Mouse (Mus musculus): Measurements from ENCODE around the gene Gm8720. TPM values are rescaled to one million over a fixed set of nuclear protein-coding genes. Genes with fewer than 3 reads are reported as not detected.
"Not testable (repeated sequence)": the region's sequence is repeated elsewhere in the genome, so short reads cannot be mapped to it uniquely, and the experiment has no call there.

The Gm8720 gene
- not detected in 2 replicates for polyA plus RNA-seq (2014; fragmentation: Nextera tagmentation; extraction: Ambion mirVana)

DNA sequence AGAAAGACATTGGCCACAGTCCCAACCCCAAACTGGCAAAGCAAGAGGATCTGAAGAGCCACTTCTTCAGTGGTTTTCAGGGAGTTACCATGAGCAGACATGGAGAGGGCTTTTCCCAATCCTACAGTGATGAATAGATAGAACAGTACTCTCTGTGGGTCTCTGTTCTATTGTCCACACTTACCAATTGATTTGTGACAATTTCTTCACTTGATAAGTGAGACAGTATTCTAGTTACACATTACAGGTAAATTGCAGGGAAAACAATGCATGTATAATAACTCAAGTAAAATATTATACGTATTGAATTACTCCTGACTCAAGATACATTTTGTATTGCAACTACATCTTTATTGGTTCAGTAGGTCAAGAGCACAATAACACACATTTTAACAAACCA lies at the start of gene Gm8720:
Gm8720 (minus strand) TSS at position 101 of the 400 bp plus-strand sequence.
- ATAC-seq (ENCODE audit: low read depth); H3K27me3 ChIP-seq (replicated peaks; ENCODE audit: control insufficient read depth, insufficient read depth, low read length); H3K9ac ChIP-seq (ENCODE audit: low read depth, low read length); H3K9me3 ChIP-seq (ENCODE audit: control insufficient read depth, low read length); H3K4me3 ChIP-seq (ENCODE audit: low read depth, low read length); H3K4me1 ChIP-seq (ENCODE audit: control insufficient read depth, insufficient read depth, low read length); H3K36me3 ChIP-seq (ENCODE audit: control insufficient read depth, insufficient read depth, low read length); H3K4me2 ChIP-seq (ENCODE audit: low read depth, low read length); H3K27ac ChIP-seq (replicated peaks; ENCODE audit: low read depth, low read length); DNase-seq (ENCODE audit: low spot score): not testable (repeated sequence)
- no CpG with 5 or more reads among the region's 1 CpGs for WGBS

DNA sequence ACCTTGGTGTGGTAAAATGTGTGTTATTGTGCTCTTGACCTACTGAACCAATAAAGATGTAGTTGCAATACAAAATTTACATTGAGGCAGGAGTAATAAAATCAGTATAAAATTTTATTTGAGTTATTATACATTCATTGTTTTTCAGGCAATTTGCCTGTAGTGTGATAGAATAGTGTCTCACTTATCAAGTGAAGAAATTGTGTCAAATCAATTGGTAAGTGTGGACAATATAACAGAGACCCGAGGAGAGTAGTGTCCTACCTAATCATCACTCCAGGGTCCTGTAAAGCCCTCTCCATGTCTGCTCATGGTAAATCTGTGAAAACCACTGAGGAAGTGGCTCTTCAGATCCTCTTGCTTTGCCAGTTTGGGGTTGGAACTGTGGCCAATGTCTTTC lies 12.0 kb downstream of the Gm8720 start, which contains the start of gene Vmn1r163:
Vmn1r163 (plus strand) TSS at position 301 of the 400 bp plus-strand sequence.
- not testable (repeated sequence) for H3K4me2 ChIP-seq (ENCODE audit: low read depth, low read length); H3K4me3 ChIP-seq (ENCODE audit: low read depth, low read length); H3K27ac ChIP-seq (replicated peaks; ENCODE audit: low read depth, low read length); DNase-seq (ENCODE audit: low spot score); H3K9ac ChIP-seq (ENCODE audit: low read depth, low read length); H3K36me3 ChIP-seq (ENCODE audit: control insufficient read depth, insufficient read depth, low read length); ATAC-seq (ENCODE audit: low read depth); H3K9me3 ChIP-seq (ENCODE audit: control insufficient read depth, low read length); H3K27me3 ChIP-seq (replicated peaks; ENCODE audit: control insufficient read depth, insufficient read depth, low read length); H3K4me1 ChIP-seq (ENCODE audit: control insufficient read depth, insufficient read depth, low read length)
- no CpG with 5 or more reads among the region's 1 CpGs for WGBS

DNA sequence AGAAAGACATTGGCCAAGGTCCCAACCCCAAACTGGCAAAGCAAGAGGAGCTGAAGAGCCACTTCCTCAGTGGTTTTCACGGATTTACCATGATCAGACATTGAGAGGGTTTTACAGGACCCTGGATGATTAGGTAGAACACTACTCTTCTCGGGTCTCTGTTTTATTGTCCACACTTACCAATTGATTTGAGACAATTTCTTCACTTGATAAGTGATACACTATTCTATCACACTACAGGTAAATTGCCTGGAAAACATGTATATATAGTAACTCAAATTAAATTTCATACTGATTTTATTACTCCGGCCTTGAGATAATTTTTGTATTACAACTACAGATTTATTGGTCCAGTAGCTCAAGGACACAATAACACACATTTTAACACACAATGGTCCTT lies 47.4 kb downstream of the Gm8720 start, which contains the start of gene Gm4216:
Gm4216 (minus strand) TSS at position 101 of the 400 bp plus-strand sequence.
- not testable (repeated sequence) for H3K4me3 ChIP-seq (ENCODE audit: low read depth, low read length); H3K36me3 ChIP-seq (ENCODE audit: control insufficient read depth, insufficient read depth, low read length); H3K27ac ChIP-seq (replicated peaks; ENCODE audit: low read depth, low read length); H3K9me3 ChIP-seq (ENCODE audit: control insufficient read depth, low read length); ATAC-seq (ENCODE audit: low read depth); H3K4me1 ChIP-seq (ENCODE audit: control insufficient read depth, insufficient read depth, low read length); H3K4me2 ChIP-seq (ENCODE audit: low read depth, low read length); DNase-seq (ENCODE audit: low spot score); H3K27me3 ChIP-seq (replicated peaks; ENCODE audit: control insufficient read depth, insufficient read depth, low read length); H3K9ac ChIP-seq (ENCODE audit: low read depth, low read length)
- no CpG with 5 or more reads among the region's 3 CpGs for WGBS

Other genes with a start within 250 kb of the Gm8720 start
- not detected in 2 replicates for gene Vmn1r159, start 223.9 kb downstream of the Gm8720 start, polyA plus RNA-seq (2014; fragmentation: Nextera tagmentation; extraction: Ambion mirVana)
- gene Vmn1r160, start 196.2 kb downstream of the Gm8720 start, polyA plus RNA-seq (2014; fragmentation: Nextera tagmentation; extraction: Ambion mirVana): not detected in 2 replicates
- not detected in 2 replicates for gene Gm4214, start 82.8 kb downstream of the Gm8720 start, polyA plus RNA-seq (2014; fragmentation: Nextera tagmentation; extraction: Ambion mirVana)
- gene Gm4216, start 47.5 kb downstream of the Gm8720 start, polyA plus RNA-seq (2014; fragmentation: Nextera tagmentation; extraction: Ambion mirVana): not detected in 2 replicates
- gene Vmn1r163, start 11.9 kb downstream of the Gm8720 start, polyA plus RNA-seq (2014; fragmentation: Nextera tagmentation; extraction: Ambion mirVana): not detected in 2 replicates
- not detected in 2 replicates for gene Gm10662, start 77.0 kb upstream of the Gm8720 start, polyA plus RNA-seq (2014; fragmentation: Nextera tagmentation; extraction: Ambion mirVana)
- not detected in 2 replicates for gene Vmn1r165, start 149.9 kb upstream of the Gm8720 start, polyA plus RNA-seq (2014; fragmentation: Nextera tagmentation; extraction: Ambion mirVana)
- not detected in 2 replicates for gene Vmn1r166, start 184.2 kb upstream of the Gm8720 start, polyA plus RNA-seq (2014; fragmentation: Nextera tagmentation; extraction: Ambion mirVana)
- gene Gm6902, start 211.4 kb upstream of the Gm8720 start, polyA plus RNA-seq (2014; fragmentation: Nextera tagmentation; extraction: Ambion mirVana): not detected in 2 replicates
- not detected in 2 replicates for gene Nlrp4e, start 233.7 kb upstream of the Gm8720 start, polyA plus RNA-seq (2014; fragmentation: Nextera tagmentation; extraction: Ambion mirVana)